In the genomic region with DNA sequence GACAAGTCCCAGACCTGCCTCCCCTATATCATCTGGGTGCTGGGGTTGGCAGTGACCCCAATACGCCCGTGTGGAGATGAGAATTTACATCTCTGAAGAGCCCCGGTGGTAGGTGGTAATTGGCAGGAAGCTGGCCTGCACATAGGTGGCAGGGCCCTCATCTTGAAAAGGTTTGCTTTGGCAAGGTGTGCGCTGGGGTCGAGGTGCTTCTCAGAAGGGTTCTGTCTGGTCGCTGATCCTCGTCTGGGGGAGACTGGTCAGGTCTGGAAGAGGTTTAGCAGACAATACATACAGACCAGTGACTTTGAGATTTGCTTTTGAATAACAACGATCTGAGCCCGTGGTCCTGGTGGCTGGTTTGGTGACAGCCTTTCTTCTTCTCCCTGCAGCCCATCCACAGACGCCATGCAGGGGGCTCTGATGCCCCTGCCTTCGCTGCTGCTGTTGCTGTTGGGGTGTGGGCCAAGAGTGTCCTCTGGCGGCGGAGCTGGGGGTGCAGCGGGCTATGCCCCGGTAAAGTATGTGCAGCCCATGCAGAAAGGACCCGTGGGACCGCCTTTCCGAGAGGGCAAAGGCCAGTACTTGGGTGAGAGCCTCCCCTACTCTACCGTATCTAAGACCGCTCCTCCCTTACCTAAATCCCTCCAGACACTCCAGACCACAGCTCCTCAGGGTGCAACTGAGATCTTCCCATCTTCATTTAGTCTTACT, we compare ENCODE assay signal across 7 mouse cellular contexts. TPM values are rescaled to one million over a fixed set of nuclear protein-coding genes. Genes with fewer than 3 reads are reported as not detected.
DNase-seq lines count a peak whose midpoint lies in the region; ATAC-seq and TF ChIP-seq lines count a peak whose summit lies in the region.

No protein-coding gene starts in this region.

- 16% methylated on average over 20 of the region's 20 CpGs for WGBS in liver, embryonic 15.5 days (ENCODE audit: insufficient replicate concordance)
- WGBS in stomach, postnatal 0 days = 18% methylated on average over 20 of the region's 20 CpGs

- H3K4me1 ChIP-seq in liver, embryonic 15.5 days (replicated peaks) = peaks cover 4% of the 10 kb centered on the region; the same call in 1 of the 2 replicates
- H3K4me1 ChIP-seq in stomach, postnatal 0 days (replicated peaks; ENCODE audit: control insufficient read depth, insufficient read depth) = no peaks in the 10 kb centered on the region

- H3K4me2 ChIP-seq in liver, embryonic 15.5 days = peak overlapping the region; percentile 37
- peak overlapping the region; percentile 45; the same call in 1 of the 2 replicates for H3K4me2 ChIP-seq in stomach, postnatal 0 days (replicated peaks; ENCODE audit: low read depth)

- no peak for TF ChIP-seq EP300 in stomach, postnatal 0 days (optimal IDR thresholded peaks at IDR 0.05)

- no peaks in the 10 kb centered on the region for H3K36me3 ChIP-seq in liver, embryonic 15.5 days (replicated peaks)
- no peaks in the 10 kb centered on the region for H3K36me3 ChIP-seq in stomach, postnatal 0 days (ENCODE audit: control insufficient read depth, insufficient read depth, low read length)

- no peak overlapping the region for H3K9ac ChIP-seq in liver, embryonic 15.5 days
- no peak overlapping the region for H3K9ac ChIP-seq in stomach, postnatal 0 days (ENCODE audit: low read length)

- H3K27me3 ChIP-seq in liver, embryonic 15.5 days = peaks cover 22% of the 10 kb centered on the region; the same call in 1 of the 2 replicates
- no peaks in the 10 kb centered on the region for H3K27me3 ChIP-seq in stomach, postnatal 0 days (ENCODE audit: control insufficient read depth, insufficient read depth, low read length)

- peak; percentile 50 for ATAC-seq in common myeloid progenitor, adult 5-6 weeks (replicated peaks; ENCODE audit: low read depth, poor library complexity, severe bottlenecking)
- ATAC-seq in liver, embryonic 15.5 days (ENCODE audit: insufficient read depth) = no peak
- ATAC-seq in stomach, postnatal 0 days (ENCODE audit: low FRiP score, low TSS enrichment) = 0 out of 2 replicates have a peak, but pooled peaks have one; percentile 48
- no peak for ATAC-seq in monocyte, adult 5-6 weeks (replicated peaks; ENCODE audit: insufficient number of reproducible peaks, low FRiP score, low TSS enrichment, poor library complexity, severe bottlenecking)

- no peak; the same call in 1 of the 2 replicates for TF ChIP-seq CTCF in left cerebral cortex, adult 2 months (IDR thresholded peaks at IDR 0.05)
- peak; percentile 52 for TF ChIP-seq CTCF in stomach, postnatal 0 days (IDR thresholded peaks at IDR 0.05; ENCODE audit: low read depth)

- H3K9me3 ChIP-seq in liver, embryonic 15.5 days (replicated peaks) = no peaks in the 10 kb centered on the region
- no peaks in the 10 kb centered on the region for H3K9me3 ChIP-seq in stomach, postnatal 0 days (ENCODE audit: control insufficient read depth, low read length)

- no peak overlapping the region for H3K27ac ChIP-seq in left cerebral cortex, adult 2 months
- H3K27ac ChIP-seq in liver, embryonic 15.5 days (replicated peaks) = no peak overlapping the region
- H3K27ac ChIP-seq in stomach, postnatal 0 days (replicated peaks) = no peak overlapping the region

- intact Hi-C loops in left cerebral cortex, adult 2 months (cut with DNase I) = loop anchor here (2.0 to 5.0 kb wide), 2 partner anchors 83 to 222 kb away; no protein-coding TSS in a partner anchor

- DNase-seq in left cerebral cortex, adult 2 months (ENCODE audit: extremely low spot score in 1 of 2, low spot score in 2 of 2) = no peak
- DNase-seq in left cerebral cortex, adult 18-20 months (ENCODE audit: low spot score in 2 of 2) = no peak
- peak; percentile 52 for DNase-seq in heart, postnatal 4 days
- peak; percentile 36 for DNase-seq in stomach, postnatal 0 days (ENCODE audit: low spot score)

- peak overlapping the region; percentile 18; the same call in 1 of the 2 replicates for H3K4me3 ChIP-seq in left cerebral cortex, adult 2 months
- 0 out of 2 replicates have a peak overlapping the region, but pooled peaks have one; percentile 4 for H3K4me3 ChIP-seq in liver, embryonic 15.5 days (replicated peaks)
- 0 out of 2 replicates have a peak overlapping the region, but pooled peaks have one; percentile 10 for H3K4me3 ChIP-seq in stomach, postnatal 0 days (ENCODE audit: low read depth, low read length)

RNA-seq across cellular contexts. Expression of a gene that starts 12.1 kb away (rescaled TPM):
- total RNA-seq in left cerebral cortex, adult 2 months (2021) = 10 to 100 TPM; 29.5 to 29.9 TPM
- 10 to 100 TPM; 28.6 to 30.9 TPM for total RNA-seq in left cerebral cortex, adult 18-20 months (2021)
- 26.0 and 28.7 TPM in 2 replicates for total RNA-seq in common myeloid progenitor, adult 5-6 weeks (2017)
- 10 to 100 TPM; 18.7 to 19.9 TPM for total RNA-seq in heart, postnatal 4 days (2021)
- 26.0 and 29.4 TPM in 2 replicates for polyA plus RNA-seq in liver, embryonic 15.5 days (2015; fragmentation: Nextera tagmentation; extraction: Ambion mirVana)
- 33.8 and 35.7 TPM in 2 replicates for polyA plus RNA-seq in stomach, postnatal 0 days (2015; fragmentation: Nextera tagmentation; extraction: Ambion mirVana)
- 15.0 to 25.8 TPM (median 21.0 TPM) in 3 replicates for total RNA-seq in monocyte, adult 5-6 weeks (2017)

RNA-seq across cellular contexts. Expression of a gene that starts 16.1 kb away (rescaled TPM):
- total RNA-seq in left cerebral cortex, adult 2 months (2021) = 1 to 10 TPM; 1.5 to 1.6 TPM
- 1 to 10 TPM; 1.0 to 1.1 TPM for total RNA-seq in left cerebral cortex, adult 18-20 months (2021)
- total RNA-seq in common myeloid progenitor, adult 5-6 weeks (2017) = not detected in 2 replicates
- under 1 TPM; 0.41 to 0.61 TPM for total RNA-seq in heart, postnatal 4 days (2021)
- polyA plus RNA-seq in liver, embryonic 15.5 days (2015; fragmentation: Nextera tagmentation; extraction: Ambion mirVana) = 0.17 and 0.50 TPM in 2 replicates
- polyA plus RNA-seq in stomach, postnatal 0 days (2015; fragmentation: Nextera tagmentation; extraction: Ambion mirVana) = 3.6 and 3.9 TPM in 2 replicates
- total RNA-seq in monocyte, adult 5-6 weeks (2017) = not detected in 3 replicates

RNA-seq across cellular contexts. Expression of a gene that starts 22.8 kb away (rescaled TPM):
- total RNA-seq in left cerebral cortex, adult 2 months (2021) = 1 to 10 TPM; 1.9 to 3.0 TPM
- 1 to 10 TPM; 1.7 to 2.8 TPM for total RNA-seq in left cerebral cortex, adult 18-20 months (2021)
- not detected in 2 replicates for total RNA-seq in common myeloid progenitor, adult 5-6 weeks (2017)
- 1 to 10 TPM; 2.3 to 3.1 TPM for total RNA-seq in heart, postnatal 4 days (2021)
- 1.1 TPM in 2 replicates for polyA plus RNA-seq in liver, embryonic 15.5 days (2015; fragmentation: Nextera tagmentation; extraction: Ambion mirVana)
- polyA plus RNA-seq in stomach, postnatal 0 days (2015; fragmentation: Nextera tagmentation; extraction: Ambion mirVana) = 6.4 and 7.8 TPM in 2 replicates
- 1.5 to 3.7 TPM (median 1.8 TPM) in 3 replicates for total RNA-seq in monocyte, adult 5-6 weeks (2017)

RNA-seq across cellular contexts. Expression of a gene that starts 47.2 kb away (rescaled TPM):
- 10 to 100 TPM; 77.0 to 87.5 TPM for total RNA-seq in left cerebral cortex, adult 2 months (2021)
- 10 to 100 TPM; 84.5 to 87.3 TPM for total RNA-seq in left cerebral cortex, adult 18-20 months (2021)
- 55.7 and 63.9 TPM in 2 replicates for total RNA-seq in common myeloid progenitor, adult 5-6 weeks (2017)
- total RNA-seq in heart, postnatal 4 days (2021) = 10 to 100 TPM; 50.7 to 54.3 TPM
- 32.1 and 32.6 TPM in 2 replicates for polyA plus RNA-seq in liver, embryonic 15.5 days (2015; fragmentation: Nextera tagmentation; extraction: Ambion mirVana)
- 80.7 and 84.6 TPM in 2 replicates for polyA plus RNA-seq in stomach, postnatal 0 days (2015; fragmentation: Nextera tagmentation; extraction: Ambion mirVana)
- total RNA-seq in monocyte, adult 5-6 weeks (2017) = 46.3 to 53.6 TPM (median 51.4 TPM) in 3 replicates

RNA-seq across cellular contexts. Expression of a gene that starts 53.2 kb away (rescaled TPM):
- total RNA-seq in left cerebral cortex, adult 2 months (2021) = 100 to 1,000 TPM; 281 TPM
- 100 to 1,000 TPM; 251 to 254 TPM for total RNA-seq in left cerebral cortex, adult 18-20 months (2021)
- 13.0 and 32.3 TPM in 2 replicates for total RNA-seq in common myeloid progenitor, adult 5-6 weeks (2017)
- 100 to 1,000 TPM; 182 to 197 TPM for total RNA-seq in heart, postnatal 4 days (2021)
- 6.7 and 7.7 TPM in 2 replicates for polyA plus RNA-seq in liver, embryonic 15.5 days (2015; fragmentation: Nextera tagmentation; extraction: Ambion mirVana)
- 15.2 and 17.8 TPM in 2 replicates for polyA plus RNA-seq in stomach, postnatal 0 days (2015; fragmentation: Nextera tagmentation; extraction: Ambion mirVana)
- 103 to 151 TPM (median 107 TPM) in 3 replicates for total RNA-seq in monocyte, adult 5-6 weeks (2017)

Comparison
In these comparisons a context has a peak if more than half of its experiments do, and no peak if none do; other contexts are left out.
1. DNase-seq: peak in heart, postnatal 4 days (single experiment) and stomach, postnatal 0 days (single experiment); none in left cerebral cortex, adult 2 months (0 of 2) and left cerebral cortex, adult 18-20 months (0 of 2).
2. ATAC-seq: peak in common myeloid progenitor, adult 5-6 weeks (single experiment) and stomach, postnatal 0 days (single experiment); none in liver, embryonic 15.5 days (single experiment) and monocyte, adult 5-6 weeks (single experiment).
3. Peak in every context shown above with its lines, with median percentiles within 50 percentile points of each other: H3K4me3 ChIP-seq.